Mouse (Mus musculus) 3134 (cell line): ENCODE results near the gene Rassf3.
A peak's percentile ranks its signal among the peaks of the same experiment; 100 is the strongest.

Source experiments
- DNase-seq: peaks from one replicate; pipeline ENCODE4 v3.0.0-alpha.2; 2011; ENCODE audit warnings: low spot score; ENCODE audit not compliant: insufficient read length; ENCODE audit errors: extremely low read depth

Gene Rassf3

GRCm38 (mm10) chr10:121432041-121432634, 44.0 kb downstream of the Rassf3 start:
- DNase-seq, result no peak

DNA sequence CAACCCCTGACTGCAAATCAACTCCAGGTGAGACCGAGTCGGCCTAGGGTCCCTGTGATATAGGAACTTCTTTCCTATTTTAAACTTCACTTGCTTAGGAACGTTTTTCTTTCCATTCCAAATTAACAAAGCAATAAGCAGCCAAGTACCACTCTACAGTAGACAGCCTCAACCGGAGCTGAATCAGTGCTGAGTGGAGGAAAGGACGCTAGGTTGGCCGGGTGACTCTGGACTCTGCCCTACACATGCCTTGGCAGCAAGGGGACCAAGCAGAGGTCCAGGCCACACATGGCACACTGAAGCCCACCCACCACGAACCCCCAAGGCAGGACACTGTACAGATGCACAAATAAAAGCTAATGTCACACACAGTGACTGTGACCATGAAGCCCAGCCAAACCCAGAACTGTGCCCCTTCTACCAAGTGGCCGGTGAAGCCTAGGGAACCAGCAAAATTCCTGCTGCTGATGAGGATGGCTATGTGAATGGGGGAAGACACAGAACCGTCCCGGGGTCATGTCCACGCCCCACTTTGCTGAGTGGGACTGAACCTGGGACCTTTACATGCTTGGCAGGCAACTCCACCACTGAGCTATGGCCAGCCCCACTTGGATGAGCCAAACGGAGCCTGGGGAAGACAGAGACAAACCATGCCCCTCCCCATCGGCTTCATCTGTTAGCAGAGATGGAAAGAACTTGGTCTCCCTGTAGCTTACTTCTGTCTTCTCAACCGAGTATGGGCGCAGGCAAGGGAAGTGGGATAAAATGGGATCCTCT, 45.2 kb downstream of the Rassf3 start:
- no peak for DNase-seq

GRCm38 (mm10) chr10:121429981-121430682, 46.0 kb downstream of the Rassf3 start:
- DNase-seq, result no peak

DNA sequence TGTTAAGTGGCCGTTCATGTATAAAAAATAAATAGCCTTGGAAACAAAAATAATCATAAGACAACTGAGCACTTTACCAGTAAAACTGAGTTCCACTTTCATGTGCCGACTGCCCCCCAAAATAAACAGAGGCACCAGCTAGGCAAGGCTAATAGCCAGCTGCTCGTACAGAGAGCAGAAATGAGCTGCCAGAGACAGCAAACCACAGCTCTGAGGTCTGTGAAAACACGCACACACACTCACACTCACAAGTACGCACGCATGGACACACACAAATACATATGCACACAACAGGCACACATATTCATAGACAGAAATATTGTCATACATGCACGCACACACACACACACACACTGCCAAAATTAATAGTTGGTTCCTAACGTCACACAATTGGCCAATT, 46.6 kb downstream of the Rassf3 start:
- no peak for DNase-seq

DNA sequence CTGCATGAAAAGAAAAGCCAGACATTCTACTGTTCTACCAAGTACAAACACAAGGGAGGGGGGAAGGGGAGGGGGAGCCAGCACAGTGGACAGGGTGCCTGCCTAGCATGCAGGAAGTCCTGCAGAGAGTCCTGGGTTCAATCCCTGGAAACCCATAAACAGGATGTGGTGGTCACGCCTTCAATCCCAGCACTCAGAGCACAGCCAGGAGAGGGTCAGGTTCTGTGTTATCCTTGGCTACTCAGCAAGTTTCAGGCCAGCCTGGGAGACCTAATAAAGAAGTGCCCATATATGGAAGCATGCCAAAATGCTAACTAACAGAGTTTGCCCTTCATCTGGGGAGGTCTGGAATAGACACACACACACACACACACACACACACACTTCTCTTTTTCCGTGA, 47.1 kb downstream of the Rassf3 start:
- DNase-seq, result peak; percentile 43

DNA sequence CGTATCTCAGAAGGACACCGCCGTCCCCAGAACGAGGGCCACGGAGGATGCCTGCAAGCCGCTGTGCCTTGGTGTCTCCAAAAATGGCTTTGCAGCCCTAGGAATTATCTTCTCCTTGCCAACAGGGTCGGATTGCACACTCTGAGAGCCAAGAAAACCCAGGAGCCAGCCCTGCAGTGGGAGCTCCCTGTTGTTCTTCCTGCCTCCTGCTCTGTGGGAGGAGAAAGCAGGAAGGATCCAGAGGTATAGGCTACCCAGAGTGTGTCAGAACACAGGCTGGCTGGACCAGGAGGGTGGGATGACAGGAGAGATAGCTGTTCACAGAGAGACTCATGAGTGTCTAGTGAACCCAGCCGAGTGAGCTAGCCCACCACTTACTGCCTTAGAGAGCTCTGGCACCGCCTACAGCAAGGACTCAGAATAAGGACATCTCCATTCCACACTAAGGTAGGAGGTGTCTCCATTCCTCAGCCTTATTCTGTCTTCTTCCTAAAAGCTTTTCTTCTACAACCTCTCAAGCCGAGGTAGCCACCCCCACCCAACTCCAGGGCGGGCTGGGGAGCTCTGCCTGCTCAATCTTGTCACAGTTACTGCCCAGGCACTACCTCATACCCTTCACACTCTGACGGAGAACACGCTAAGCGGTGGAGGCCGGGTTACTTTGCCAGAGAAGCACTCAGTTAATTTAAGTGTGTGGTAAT, 48.0 kb downstream of the Rassf3 start:
- no peak for DNase-seq

DNA sequence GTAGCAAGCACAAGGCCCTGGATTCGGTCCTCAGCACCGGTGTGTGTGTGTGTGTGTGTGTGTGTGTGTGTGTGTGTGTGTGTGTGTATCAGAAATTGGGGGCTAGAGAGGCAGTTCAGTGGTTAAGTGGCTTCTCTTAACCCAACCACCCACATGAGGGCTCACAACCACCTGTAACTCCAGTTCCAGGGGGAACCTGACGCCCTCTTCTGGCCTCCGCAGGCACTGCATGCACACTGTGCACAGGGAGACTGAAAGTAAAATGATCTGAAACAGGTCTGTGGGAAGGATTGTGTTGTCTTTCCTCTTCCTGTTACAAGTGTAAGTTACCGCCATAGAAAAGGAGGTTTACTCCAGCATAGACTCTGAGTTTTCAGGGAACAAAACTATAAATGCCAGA, 49.0 kb downstream of the Rassf3 start:
- no peak for DNase-seq

- no peak for DNase-seq
Observed at GRCm38 (mm10) chr10:121426458-121427070, 49.6 kb downstream of the Rassf3 start.

GRCm38 (mm10) chr10:121425506-121426025, 50.6 kb downstream of the Rassf3 start:
- DNase-seq, result no peak

DNA sequence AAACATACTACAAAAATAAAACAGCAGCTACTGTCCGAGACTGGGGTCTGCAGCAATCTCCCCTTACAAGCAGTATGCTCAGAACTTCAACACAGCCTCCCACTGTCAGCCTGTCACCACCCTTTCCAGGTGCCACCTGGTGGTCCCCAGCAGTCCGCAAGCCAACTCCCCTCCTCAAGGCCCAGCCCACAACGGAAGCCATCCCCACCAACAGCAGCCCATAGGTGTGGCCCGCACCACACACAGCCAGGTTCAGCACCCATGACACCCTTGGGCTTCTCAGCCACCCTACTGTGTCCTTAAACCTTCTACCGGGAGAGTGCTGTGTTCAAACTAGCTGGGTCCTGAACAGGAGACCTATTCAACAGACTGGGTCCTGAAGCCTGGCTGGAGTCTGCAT, 51.1 kb downstream of the Rassf3 start:
- no peak for DNase-seq

- no peak for DNase-seq
Observed at GRCm38 (mm10) chr10:121424455-121424854, 51.7 kb downstream of the Rassf3 start.

DNA sequence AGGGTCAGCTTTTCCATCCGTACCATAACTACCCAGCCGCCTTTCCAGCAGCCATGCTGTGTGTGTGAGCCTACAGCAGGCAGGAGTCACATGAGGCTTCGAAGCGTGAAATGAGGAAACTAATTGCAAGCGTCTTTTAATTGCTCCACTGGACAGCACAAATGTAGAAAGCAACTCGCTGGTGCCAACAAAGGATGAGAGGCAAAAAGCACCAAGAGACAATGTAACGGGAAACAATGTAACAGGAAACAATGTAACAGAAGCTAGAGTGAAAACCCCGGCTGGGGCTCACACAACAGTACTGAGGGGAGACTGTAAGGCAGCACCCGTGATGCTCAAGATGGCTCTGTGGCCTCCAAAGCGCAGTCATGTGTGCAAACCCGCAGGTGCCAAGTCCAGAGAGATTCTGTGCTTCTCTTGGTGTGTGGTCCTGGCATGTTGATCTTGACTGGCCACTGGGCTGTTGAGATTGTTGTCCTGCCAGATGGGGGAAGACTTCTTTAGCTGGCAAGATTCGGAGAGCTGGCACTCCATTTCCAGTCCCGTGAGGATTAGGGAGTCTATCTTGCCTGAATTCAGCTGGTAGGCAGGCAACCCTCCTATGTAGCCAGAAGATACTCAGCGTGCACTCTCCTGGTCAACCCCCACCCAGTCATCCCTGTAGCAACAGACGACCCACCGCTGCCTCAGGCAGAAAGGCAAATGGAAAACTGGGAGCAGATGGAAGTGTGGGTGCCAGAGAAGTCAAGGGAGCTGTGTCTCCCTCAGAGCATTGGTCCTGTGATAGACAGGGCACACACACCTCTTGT, 52.4 kb downstream of the Rassf3 start:
- no peak for DNase-seq

DNA sequence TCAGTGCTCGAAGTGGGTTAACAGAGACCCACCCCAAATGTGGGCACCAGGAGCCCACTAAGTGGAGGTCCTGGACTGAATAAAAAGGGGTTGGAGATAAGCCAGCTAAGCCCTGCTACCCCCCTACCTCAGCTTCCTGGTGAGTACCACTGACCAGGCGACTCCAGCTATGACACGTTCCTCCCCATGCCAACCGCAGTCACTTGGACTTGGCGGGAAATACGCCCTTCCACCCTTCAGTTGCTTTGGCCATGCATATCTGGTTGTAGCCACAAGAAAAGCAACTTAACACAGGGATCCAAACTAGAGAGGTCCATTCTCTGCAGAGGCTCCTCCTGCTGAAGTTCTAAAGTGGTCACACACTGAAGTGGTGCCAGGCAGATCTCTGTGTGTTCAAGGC, 53.9 kb downstream of the Rassf3 start:
- no peak for DNase-seq

DNA sequence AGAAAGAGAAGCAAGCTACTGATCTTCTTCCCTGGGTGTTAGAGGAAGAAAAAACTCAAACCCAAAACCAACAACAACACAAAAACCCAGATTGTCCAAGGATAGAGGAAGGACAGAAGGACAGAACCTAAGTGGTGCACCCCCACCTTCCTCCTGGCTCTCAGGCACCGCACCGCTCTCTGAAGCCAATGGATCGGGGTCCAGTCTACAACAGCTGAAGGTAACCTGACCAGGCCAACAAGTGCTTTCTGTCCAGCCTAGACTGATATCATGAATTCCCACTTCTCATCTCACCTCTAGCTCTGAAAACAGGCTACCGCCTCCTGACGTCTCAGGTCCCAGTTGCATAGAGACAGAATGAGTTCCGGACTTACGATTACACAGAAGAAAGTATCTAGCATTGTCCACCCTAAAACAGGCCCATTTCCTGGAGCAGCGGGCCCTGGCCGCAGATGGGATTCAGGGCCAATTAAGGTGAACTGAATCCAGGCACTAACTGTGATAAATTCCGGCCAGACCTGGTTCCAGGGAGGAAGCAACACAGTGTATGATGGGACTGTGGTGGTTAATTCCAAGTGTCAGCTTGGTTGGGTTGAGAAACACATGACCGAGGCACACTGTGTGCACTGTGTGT, 54.4 kb downstream of the Rassf3 start:
- DNase-seq, result no peak

- DNase-seq, result no peak
Observed at GRCm38 (mm10) chr10:121421023-121421422, 55.1 kb downstream of the Rassf3 start.

DNA sequence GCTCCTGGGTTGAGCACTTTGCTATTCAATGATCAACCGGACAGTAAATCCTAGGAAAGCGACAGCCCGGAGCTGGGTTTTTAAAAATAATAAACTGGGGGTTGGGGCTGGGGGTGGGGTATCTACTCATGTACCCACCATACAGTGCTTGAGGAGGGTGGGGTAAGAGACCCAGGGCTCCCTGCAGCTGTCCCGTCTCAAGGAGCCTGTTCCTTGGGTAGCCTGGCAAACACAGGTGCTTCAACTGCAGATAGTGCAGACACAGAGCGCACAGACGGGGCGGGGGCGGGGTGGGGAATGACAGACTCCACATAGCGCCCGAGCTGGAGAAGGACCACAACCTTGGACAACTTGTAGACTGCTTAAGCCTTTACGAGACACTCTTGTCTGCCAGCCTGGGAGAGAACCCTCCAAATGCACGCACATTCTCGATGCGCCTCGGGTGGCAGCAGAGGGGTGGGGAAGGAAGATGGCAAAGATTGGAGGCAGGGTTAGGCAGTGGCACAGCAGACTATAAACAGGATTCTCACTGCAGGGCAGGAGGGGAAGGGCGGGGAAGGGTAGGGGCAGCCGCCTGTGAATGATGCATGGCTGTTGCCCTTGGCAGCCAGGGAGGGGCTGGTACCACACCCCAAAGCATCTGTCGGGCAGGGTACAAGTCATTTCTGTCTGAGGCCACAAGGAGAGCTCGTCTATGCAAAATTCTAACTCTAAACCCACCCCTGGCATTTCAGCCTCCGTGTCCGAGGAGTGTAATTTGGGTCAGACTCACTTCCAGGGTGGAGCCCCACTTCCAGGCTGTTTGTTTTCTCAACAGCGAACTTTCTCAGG, 56.3 kb downstream of the Rassf3 start:
- no peak for DNase-seq

- no peak for DNase-seq
Observed at GRCm38 (mm10) chr10:121418835-121419234, 57.3 kb downstream of the Rassf3 start.

DNA sequence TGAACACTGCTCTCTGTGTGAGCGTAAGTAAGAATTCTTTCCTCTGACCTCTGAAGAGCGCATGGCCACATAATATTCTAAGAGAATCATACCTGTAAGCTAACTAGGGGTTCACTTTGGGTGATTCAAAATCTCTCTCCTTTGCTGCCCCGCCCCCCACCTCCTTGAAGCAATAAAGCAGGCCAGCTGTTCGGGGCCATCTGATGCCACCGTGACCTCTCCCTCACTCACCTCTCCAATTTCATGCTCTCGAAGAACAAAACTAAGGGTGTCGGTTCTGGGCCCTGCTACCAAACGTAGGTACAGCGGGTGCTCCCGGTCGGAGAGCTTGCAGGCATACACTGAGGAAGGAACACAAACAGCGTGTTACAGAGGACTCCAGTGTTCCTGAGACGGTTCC, 62.0 kb downstream of the Rassf3 start:
- DNase-seq, result no peak
